Mouse (Mus musculus): Measurements from ENCODE around the gene Chst1. TPM values are rescaled to one million over a fixed set of nuclear protein-coding genes. Genes with fewer than 3 reads are reported as not detected.
A peak's percentile ranks its signal among the peaks of the same experiment; 100 is the strongest.

Gene Chst1
- polyA plus RNA-seq, 1 experiment from 2014 or later = 1.6 TPM

DNA sequence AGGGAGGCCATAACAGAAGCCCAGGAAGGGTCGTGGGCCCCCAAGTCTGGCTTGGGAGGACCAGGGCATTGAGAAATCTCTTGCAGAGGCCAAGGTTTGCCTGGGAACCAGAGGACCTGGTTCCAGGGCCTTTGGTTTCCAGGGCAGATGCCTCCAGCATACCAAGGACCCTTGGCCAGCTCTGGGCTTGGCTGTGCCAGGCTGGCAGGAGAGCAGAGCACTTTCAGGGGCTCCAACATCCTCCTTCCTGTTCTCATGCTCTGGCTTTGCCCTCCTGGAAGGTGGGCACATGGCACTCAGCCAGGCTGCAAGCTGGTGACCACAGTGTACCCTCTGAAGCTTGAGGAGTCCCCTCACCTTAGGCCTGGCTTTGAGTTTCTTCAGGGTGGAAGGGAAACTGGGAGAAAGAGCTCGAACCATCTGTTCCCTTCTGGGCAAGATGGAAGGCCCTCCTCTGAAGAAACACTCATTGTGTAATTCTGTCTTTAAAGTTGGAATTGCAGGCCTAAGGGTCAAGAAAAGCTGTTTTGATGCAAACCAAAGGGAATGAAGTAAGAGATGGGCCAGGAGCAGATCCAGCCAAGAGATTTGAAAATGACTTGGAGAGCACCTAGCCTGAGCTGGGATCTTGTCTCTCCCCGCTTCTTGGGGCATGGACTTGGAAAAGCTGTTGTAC, 10.3 kb downstream of the Chst1 start:
- no peak overlapping the region for H3K4me2 ChIP-seq
- H3K36me3 ChIP-seq = no peaks in the 10 kb centered on the region
- H3K27me3 ChIP-seq (replicated peaks) = peaks cover 27% of the 10 kb centered on the region
- no peaks in the 10 kb centered on the region for H3K4me1 ChIP-seq (replicated peaks)
- H3K4me3 ChIP-seq = no peak overlapping the region
- 68% methylated on average over 3 of the region's 3 CpGs for WGBS
- H3K9ac ChIP-seq = no peak overlapping the region
- no peaks in the 10 kb centered on the region for H3K9me3 ChIP-seq (replicated peaks)
- ATAC-seq (ENCODE audit: insufficient number of reproducible peaks, low FRiP score) = no peak
- no peak overlapping the region for H3K27ac ChIP-seq (ENCODE audit: poor library complexity, severe bottlenecking)

DNA sequence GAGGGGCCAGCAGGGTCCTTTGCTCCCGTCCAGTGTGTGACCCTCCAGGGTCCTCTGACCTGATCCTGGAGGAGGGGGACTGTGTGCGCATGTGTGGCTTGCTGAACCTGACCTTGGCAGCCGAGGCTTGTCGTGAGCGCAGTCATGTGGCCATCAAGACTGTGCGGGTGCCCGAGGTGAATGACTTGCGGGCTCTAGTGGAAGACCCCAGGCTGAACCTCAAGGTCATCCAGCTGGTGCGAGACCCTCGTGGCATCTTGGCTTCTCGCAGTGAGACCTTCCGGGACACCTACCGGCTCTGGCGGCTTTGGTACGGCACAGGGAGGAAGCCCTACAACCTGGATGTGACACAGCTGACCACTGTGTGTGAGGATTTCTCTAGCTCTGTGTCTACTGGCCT, 14.1 kb downstream of the Chst1 start:
- H3K4me3 ChIP-seq = no peak overlapping the region
- no peak for ATAC-seq (ENCODE audit: insufficient number of reproducible peaks, low FRiP score)
- WGBS = 90% methylated on average over 15 of the region's 15 CpGs

DNA sequence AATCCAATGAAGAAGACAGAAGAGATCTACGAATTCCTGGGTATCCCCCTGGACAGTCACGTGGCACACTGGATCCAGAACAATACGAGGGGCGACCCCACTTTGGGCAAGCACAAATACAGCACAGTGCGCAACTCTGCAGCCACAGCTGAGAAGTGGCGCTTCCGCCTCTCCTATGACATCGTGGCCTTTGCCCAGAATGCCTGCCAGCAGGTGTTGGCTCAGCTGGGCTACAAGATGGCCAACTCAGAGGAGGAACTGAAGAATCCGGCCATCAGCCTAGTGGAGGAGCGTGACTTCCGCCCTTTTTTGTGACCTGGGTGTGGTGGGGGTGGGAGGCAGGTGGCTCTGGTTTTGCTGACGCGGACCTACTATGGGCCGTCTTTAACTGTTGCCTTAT, 14.6 kb downstream of the Chst1 start:
- 88% methylated on average over 14 of the region's 14 CpGs for WGBS
- 0 out of 2 replicates have a peak, but pooled peaks cover 12% of the 10 kb centered on the region for H3K27me3 ChIP-seq (replicated peaks)
- no peaks in the 10 kb centered on the region for H3K9me3 ChIP-seq (replicated peaks)
- no peaks in the 10 kb centered on the region for H3K36me3 ChIP-seq
- H3K4me2 ChIP-seq = no peak overlapping the region
- no peak overlapping the region for H3K27ac ChIP-seq (ENCODE audit: poor library complexity, severe bottlenecking)
- no peak for ATAC-seq (ENCODE audit: insufficient number of reproducible peaks, low FRiP score)
- H3K4me3 ChIP-seq = no peak overlapping the region
- H3K9ac ChIP-seq = no peak overlapping the region
- H3K4me1 ChIP-seq (replicated peaks) = no peaks in the 10 kb centered on the region

More for the DNA sequence above, 14.1 kb downstream of the Chst1 start:
- H3K4me2 ChIP-seq = no peak overlapping the region
- H3K27ac ChIP-seq (ENCODE audit: poor library complexity, severe bottlenecking) = no peak overlapping the region
- H3K36me3 ChIP-seq = no peaks in the 10 kb centered on the region
- no peaks in the 10 kb centered on the region for H3K4me1 ChIP-seq (replicated peaks)
- 0 out of 2 replicates have a peak, but pooled peaks cover 12% of the 10 kb centered on the region for H3K27me3 ChIP-seq (replicated peaks)
- no peaks in the 10 kb centered on the region for H3K9me3 ChIP-seq (replicated peaks)
- no peak overlapping the region for H3K9ac ChIP-seq

DNA sequence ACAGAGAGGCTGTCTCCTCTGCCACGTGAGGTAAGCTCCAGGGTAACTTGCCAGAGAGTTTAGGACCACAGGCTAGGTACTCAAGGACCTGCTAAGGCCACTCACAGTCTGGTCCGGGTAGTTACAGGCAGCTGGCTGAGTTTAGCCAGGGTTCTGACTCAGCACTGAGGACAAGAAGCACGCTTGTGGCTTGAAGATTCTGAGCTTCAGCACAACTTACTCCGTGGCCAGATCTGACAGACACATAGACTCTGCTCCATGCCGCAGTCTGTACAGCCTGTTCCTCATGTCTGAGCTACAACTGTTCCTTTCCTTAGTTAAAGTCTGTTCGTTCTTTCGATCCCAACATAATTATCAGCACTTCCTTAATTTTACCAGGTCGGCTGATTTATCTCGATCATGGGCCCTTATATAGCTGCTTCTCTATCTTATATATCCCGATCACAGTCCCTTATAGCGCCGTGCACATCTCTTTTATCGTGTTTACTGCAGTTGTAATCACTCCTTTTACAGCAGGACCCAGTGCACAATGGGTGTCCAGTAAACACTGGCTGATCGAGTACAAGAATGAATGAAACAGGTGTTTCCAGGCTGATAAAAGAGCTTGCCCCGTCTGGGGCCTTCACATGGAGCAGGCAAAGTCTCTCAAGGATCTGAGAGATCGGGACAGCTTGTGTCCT, 17.7 kb downstream of the Chst1 start:
- Histone ChIP-seq H3K36me3 (no peaks in the 10 kb centered on the region), H3K27ac (ENCODE audit: poor library complexity, severe bottlenecking) (no peak overlapping the region), H3K4me2 (no peak overlapping the region), H3K4me3 (no peak overlapping the region), H3K9ac (no peak overlapping the region), H3K4me1 (replicated peaks) (no peaks in the 10 kb centered on the region), H3K27me3 (replicated peaks) (0 out of 2 replicates have a peak, but pooled peaks cover 8% of the 10 kb centered on the region), H3K9me3 (replicated peaks) (peaks cover 2% of the 10 kb centered on the region; the same call in 1 of the 2 replicates)
- ATAC-seq (ENCODE audit: insufficient number of reproducible peaks, low FRiP score) = no peak
- 71% methylated on average over 16 of the region's 16 CpGs for WGBS

DNA sequence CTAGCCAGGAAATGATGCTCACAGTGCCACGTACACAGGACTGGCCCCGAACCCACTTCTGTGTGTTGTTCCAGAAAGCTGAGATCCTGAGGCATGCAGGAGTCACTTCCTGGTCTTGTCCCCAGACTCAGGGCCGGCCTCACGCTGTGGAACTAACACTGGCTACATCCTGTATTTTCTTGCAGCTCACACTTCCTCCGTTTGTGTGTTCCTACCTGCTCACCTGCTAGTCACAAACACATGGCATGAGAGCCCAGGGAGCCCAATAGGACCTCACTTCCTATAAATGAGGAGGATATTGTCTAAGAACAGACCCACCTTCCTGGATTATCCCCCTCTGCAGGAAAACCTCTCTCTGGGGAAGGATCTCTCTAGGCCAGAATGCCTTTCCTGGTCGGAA, 18.5 kb downstream of the Chst1 start:
- Histone ChIP-seq H3K9me3 (replicated peaks) (peaks cover 2% of the 10 kb centered on the region; the same call in 1 of the 2 replicates), H3K27ac (ENCODE audit: poor library complexity, severe bottlenecking) (no peak overlapping the region), H3K4me3 (no peak overlapping the region), H3K27me3 (replicated peaks) (0 out of 2 replicates have a peak, but pooled peaks cover 6% of the 10 kb centered on the region), H3K36me3 (no peaks in the 10 kb centered on the region), H3K4me2 (no peak overlapping the region), H3K4me1 (replicated peaks) (no peaks in the 10 kb centered on the region), H3K9ac (no peak overlapping the region)
- no peak for ATAC-seq (ENCODE audit: insufficient number of reproducible peaks, low FRiP score)
- 52% methylated on average over 6 of the region's 6 CpGs for WGBS

DNA sequence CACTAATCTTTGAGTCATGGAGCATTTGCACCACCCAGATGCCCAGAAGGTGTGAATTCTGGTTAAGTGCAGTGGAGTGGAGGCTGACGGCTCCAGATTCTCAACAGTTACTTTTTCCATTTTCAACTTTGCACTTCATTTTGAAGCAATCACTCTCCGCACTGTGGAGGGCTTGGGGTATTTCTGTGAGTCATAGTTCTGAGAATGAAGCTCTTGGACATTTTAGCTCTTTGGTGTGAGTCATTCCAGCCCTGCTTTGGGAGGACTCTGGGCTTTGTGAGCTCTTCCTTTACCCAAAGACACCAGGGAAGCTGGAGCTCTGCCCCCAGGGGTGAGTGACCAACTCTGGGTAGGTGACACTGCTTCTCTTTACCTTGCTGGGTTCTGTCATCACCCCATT, 28.1 kb downstream of the Chst1 start:
- 0 out of 2 replicates have a peak, but pooled peaks cover 7% of the 10 kb centered on the region for H3K27me3 ChIP-seq (replicated peaks)
- H3K4me1 ChIP-seq (replicated peaks) = no peaks in the 10 kb centered on the region
- no peak overlapping the region for H3K9ac ChIP-seq
- no peak overlapping the region for H3K27ac ChIP-seq (ENCODE audit: poor library complexity, severe bottlenecking)
- no peak overlapping the region for H3K4me2 ChIP-seq
- no peaks in the 10 kb centered on the region for H3K9me3 ChIP-seq (replicated peaks)
- H3K36me3 ChIP-seq = no peaks in the 10 kb centered on the region
- WGBS = 25% methylated on average over 2 of the region's 2 CpGs
- H3K4me3 ChIP-seq = no peak overlapping the region
- no peak for ATAC-seq (ENCODE audit: insufficient number of reproducible peaks, low FRiP score)

DNA sequence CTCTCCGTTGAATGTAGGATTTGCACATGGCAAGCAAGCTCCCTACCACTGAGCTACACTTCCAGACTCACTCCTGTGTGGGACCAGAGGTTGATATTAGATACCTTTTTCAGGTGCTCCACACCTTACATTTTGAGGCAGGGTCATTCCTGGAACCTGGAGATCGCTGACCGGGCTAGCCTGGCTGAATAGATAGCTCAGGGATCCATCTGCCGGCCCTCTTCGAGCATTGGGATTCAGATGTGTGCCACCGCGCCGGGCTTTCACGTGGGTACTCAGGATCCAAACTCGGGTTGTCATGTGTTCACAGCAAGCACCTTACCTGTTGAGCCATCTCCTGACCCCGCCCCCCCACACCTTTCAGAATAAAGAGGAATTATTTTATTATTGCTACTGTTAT, 31.3 kb downstream of the Chst1 start:
- H3K4me2 ChIP-seq = no peak overlapping the region
- WGBS = 86% methylated on average over 11 of the region's 11 CpGs
- H3K27ac ChIP-seq (ENCODE audit: poor library complexity, severe bottlenecking) = no peak overlapping the region
- no peaks in the 10 kb centered on the region for H3K36me3 ChIP-seq
- peaks cover 4% of the 10 kb centered on the region; the same call in 1 of the 2 replicates for H3K4me1 ChIP-seq (replicated peaks)
- H3K27me3 ChIP-seq (replicated peaks) = 0 out of 2 replicates have a peak, but pooled peaks cover 7% of the 10 kb centered on the region
- no peak for ATAC-seq (ENCODE audit: insufficient number of reproducible peaks, low FRiP score)
- no peaks in the 10 kb centered on the region for H3K9me3 ChIP-seq (replicated peaks)
- H3K9ac ChIP-seq = no peak overlapping the region
- H3K4me3 ChIP-seq = no peak overlapping the region

DNA sequence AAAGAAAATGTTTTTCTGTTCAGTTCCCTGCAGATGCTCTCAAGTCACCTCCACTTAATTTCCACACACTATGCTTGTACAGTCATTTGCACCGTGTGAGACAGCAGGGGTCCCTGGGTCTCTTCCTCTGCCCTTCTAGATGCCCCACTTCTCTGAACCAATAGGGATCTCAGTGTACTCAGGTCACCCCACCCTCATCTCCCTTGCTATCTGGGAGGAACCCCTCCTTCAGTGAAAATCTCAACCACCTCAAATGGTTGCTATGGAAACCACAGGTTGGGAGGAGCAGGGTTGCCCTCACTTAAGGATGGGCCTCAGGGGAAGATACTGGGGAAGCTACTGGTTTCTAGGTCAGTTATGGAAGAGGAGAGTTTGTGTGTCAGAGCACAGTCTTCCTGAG, 32.5 kb downstream of the Chst1 start:
- peaks cover 4% of the 10 kb centered on the region; the same call in 1 of the 2 replicates for H3K4me1 ChIP-seq (replicated peaks)
- no peak overlapping the region for H3K9ac ChIP-seq
- 0 out of 2 replicates have a peak, but pooled peaks cover 7% of the 10 kb centered on the region for H3K27me3 ChIP-seq (replicated peaks)
- no peak overlapping the region for H3K4me2 ChIP-seq
- WGBS = 70% methylated on average over 1 of the region's 1 CpGs
- no peak overlapping the region for H3K27ac ChIP-seq (ENCODE audit: poor library complexity, severe bottlenecking)
- H3K9me3 ChIP-seq (replicated peaks) = no peaks in the 10 kb centered on the region
- no peaks in the 10 kb centered on the region for H3K36me3 ChIP-seq
- no peak for ATAC-seq (ENCODE audit: insufficient number of reproducible peaks, low FRiP score)
- H3K4me3 ChIP-seq = no peak overlapping the region

DNA sequence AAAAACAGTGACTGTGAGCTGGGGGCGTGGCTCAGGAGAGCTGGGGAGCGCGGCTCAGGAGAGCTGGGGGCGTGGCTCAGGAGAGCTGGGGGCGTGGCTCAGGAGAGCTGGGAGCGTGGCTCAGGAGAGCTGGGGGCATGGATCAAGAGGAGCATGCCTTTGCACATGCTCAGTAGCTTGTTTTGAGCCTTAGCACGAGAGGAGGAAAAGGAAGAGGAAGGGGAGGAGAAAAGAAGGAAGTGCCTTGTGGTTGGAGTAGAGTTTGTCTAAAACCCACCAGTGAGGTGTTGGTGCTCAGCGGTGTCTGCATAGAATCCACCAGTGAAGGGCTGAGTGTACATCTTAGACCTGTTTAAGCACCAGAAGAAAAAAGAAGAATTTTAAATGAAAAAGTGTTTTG, 41.0 kb downstream of the Chst1 start:
- no peak overlapping the region for H3K4me3 ChIP-seq
- no peaks in the 10 kb centered on the region for H3K36me3 ChIP-seq
- H3K4me2 ChIP-seq = no peak overlapping the region
- H3K9me3 ChIP-seq (replicated peaks) = no peaks in the 10 kb centered on the region; the same call in 1 of the 2 replicates
- no peak overlapping the region for H3K27ac ChIP-seq (ENCODE audit: poor library complexity, severe bottlenecking)
- 23% methylated on average over 7 of the region's 8 CpGs for WGBS
- ATAC-seq (ENCODE audit: insufficient number of reproducible peaks, low FRiP score) = no peak
- no peak overlapping the region for H3K9ac ChIP-seq
- H3K27me3 ChIP-seq (replicated peaks) = no peaks in the 10 kb centered on the region
- H3K4me1 ChIP-seq (replicated peaks) = peaks cover 3% of the 10 kb centered on the region

DNA sequence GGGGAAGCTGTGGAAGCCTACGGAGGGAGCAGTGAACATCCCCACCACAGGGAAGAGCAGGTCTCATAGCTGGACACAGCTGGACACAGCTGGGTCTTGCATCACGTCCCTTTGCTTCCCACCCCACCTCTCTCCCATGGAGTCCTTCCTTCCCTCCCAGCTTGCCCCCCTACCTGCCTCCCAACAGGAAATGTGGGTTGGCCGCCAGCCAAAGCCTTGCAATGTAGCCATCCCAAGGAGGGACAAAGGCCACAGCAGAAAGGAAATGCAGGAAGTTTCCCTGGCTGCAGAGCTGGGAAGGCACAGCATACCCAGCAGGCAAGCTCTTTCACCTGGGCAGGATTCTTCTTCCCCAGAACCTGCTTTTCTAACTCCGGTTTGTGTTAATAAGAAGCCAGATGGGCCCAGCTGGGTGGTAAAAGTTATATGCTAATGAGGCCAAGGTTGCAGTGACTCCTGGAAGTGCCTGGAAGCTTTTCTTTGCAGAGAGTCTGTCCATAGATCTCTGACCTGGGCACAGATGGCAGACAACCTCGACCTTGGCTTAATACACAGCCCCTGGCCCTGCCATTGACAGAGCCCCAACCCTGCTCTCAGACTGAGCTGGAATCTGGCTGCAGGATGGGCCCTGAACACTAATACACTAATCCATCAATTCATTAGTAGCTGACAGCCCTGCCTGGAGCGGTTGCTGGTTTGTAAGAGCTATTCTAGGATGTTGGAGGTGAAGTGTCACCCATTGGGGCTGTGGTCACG, 46.0 kb downstream of the Chst1 start:
- H3K27me3 ChIP-seq (replicated peaks) = no peaks in the 10 kb centered on the region
- no peak overlapping the region for H3K9ac ChIP-seq
- no peak overlapping the region for H3K4me3 ChIP-seq
- no peak overlapping the region for H3K27ac ChIP-seq (ENCODE audit: poor library complexity, severe bottlenecking)
- H3K36me3 ChIP-seq = no peaks in the 10 kb centered on the region
- no peak overlapping the region for H3K4me2 ChIP-seq
- peak; percentile 62; the same call in 1 of the 2 replicates for ATAC-seq (ENCODE audit: insufficient number of reproducible peaks, low FRiP score)
- H3K4me1 ChIP-seq (replicated peaks) = peaks cover 13% of the 10 kb centered on the region
- H3K9me3 ChIP-seq (replicated peaks) = no peaks in the 10 kb centered on the region; the same call in 1 of the 2 replicates
- WGBS = 44% methylated on average over 7 of the region's 7 CpGs

All from heart, embryonic 12.5 days (tissue).